Mouse (Mus musculus) limb, embryonic 14.5 days (tissue): ENCODE data around the gene Taco1. TPM values are rescaled to one million over a fixed set of nuclear protein-coding genes. Genes with fewer than 3 reads are reported as not detected.

Experiments
- ATAC-seq: fragments of 200-750 bp; cut with Nextera tagmentation; 2 replicates; pipeline ENCODE4 v1.8.0; 2017; ENCODE audit warnings: low read depth, moderate number of reproducible peaks, moderate TSS enrichment; ENCODE audit not compliant: low FRiP score
- DNase-seq: peaks from one replicate; pipeline ENCODE4 v3.0.0-alpha.2; 2015; ENCODE audit warnings: low spot score
- H3K27ac ChIP-seq: fragments of 300-500 bp; sonication (generic); replicated peaks from 2 replicates; pipeline ENCODE4 v1.5.1; 2014; ENCODE audit warnings: low read depth, mild to moderate bottlenecking, low read length, moderate library complexity, mixed read lengths
- H3K27me3 ChIP-seq: fragments of 300-500 bp; sonication (generic); 2 replicates; pipeline ENCODE4 v1.6.1; 2014; ENCODE audit warnings: low read length, mixed read lengths; ENCODE audit not compliant: control insufficient read depth, insufficient read depth
- H3K36me3 ChIP-seq: fragments of 300-500 bp; sonication (generic); 2 replicates; pipeline ENCODE4 v1.6.1; 2014; ENCODE audit warnings: mild to moderate bottlenecking, low read length, moderate library complexity, mixed read lengths; ENCODE audit not compliant: control insufficient read depth, insufficient read depth
- H3K4me1 ChIP-seq: fragments of 300-500 bp; sonication (generic); 2 replicates; pipeline ENCODE4 v1.6.1; 2014; ENCODE audit warnings: antibody characterized with exemption, low read length, mixed read lengths; ENCODE audit not compliant: control insufficient read depth, insufficient read depth
- H3K4me2 ChIP-seq: fragments of 300-500 bp; sonication (generic); replicated peaks from 2 replicates; pipeline ENCODE4 v1.6.1; 2014; ENCODE audit warnings: low read depth, mild to moderate bottlenecking, low read length, moderate library complexity; ENCODE audit not compliant: severe bottlenecking
- H3K4me3 ChIP-seq: fragments of 300-500 bp; sonication (generic); replicated peaks from 2 replicates; pipeline ENCODE4 v1.5.1; 2014; ENCODE audit warnings: low read length
- H3K9ac ChIP-seq: fragments of 300-500 bp; sonication (generic); 2 replicates; pipeline ENCODE4 v1.6.1; 2014; ENCODE audit warnings: mild to moderate bottlenecking, low read depth, low read length, moderate library complexity; ENCODE audit not compliant: severe bottlenecking
- H3K9me3 ChIP-seq: fragments of 300-500 bp; sonication (generic); 2 replicates; pipeline ENCODE4 v1.6.1; 2016; ENCODE audit warnings: low read length; ENCODE audit not compliant: control insufficient read depth
- POLR2A ChIP-seq: fragments of 200-500 bp; IDR thresholded peaks from 2 replicates; pipeline ENCODE4 v1.8.0; 2012; ENCODE audit warnings: inconsistent platforms, mild to moderate bottlenecking, moderate library complexity, borderline replicate concordance; ENCODE audit not compliant: insufficient read depth, insufficient read length; ENCODE audit errors: extremely low read depth
- WGBS: fragments of 180-500 bp; shearing (Covaris S2); extraction: QIAGEN DNeasy Blood & Tissue Kit; methylation state at CpG from one replicate; pipeline ENCODE4 v1.1.7; 2014; 5-methylcytosine and 5-hydroxymethylcytosine counted together
- polyA plus RNA-seq, 2 experiments: library from polyadenylated mRNA; depleted of rRNA in 1 of 2; stranded (reverse) in 1 of 2; unstranded in 1 of 2; fragments of >200 nt; fragmentation: Nextera tagmentation in 1 of 2; extraction: Ambion mirVana in 1 of 2; gene quantifications; 2 replicates each; pipeline versions ENCODE4 v1.2.1 to v1.2.3; 2012 to 2014

Gene Taco1
- polyA plus RNA-seq, 2 experiments, result 7.4 to 14.5 TPM

GRCm38 (mm10) chr11:106054600-106054999 is 11.3 kb upstream of the Taco1 start:
- H3K4me1 ChIP-seq, result no peaks in the 10 kb centered on the region
- DNase-seq, result no peak
- over 99% methylated on average over 8 of the region's 8 CpGs for WGBS
- H3K36me3 ChIP-seq, result peaks cover 90% of the 10 kb centered on the region
- H3K4me3 ChIP-seq, result no peak overlapping the region
- no peak for ATAC-seq
- no peak overlapping the region for H3K27ac ChIP-seq
- no peaks in the 10 kb centered on the region for H3K9me3 ChIP-seq
- no peak for TF ChIP-seq POLR2A
- H3K9ac ChIP-seq, result no peak overlapping the region
- H3K4me2 ChIP-seq, result no peak overlapping the region
- H3K27me3 ChIP-seq, result no peaks in the 10 kb centered on the region

GRCm38 (mm10) chr11:106055341-106055740 is 10.5 kb upstream of the Taco1 start:
- WGBS, result 85% methylated on average over 6 of the region's 6 CpGs
- DNase-seq (no peak), ATAC-seq (no peak)
- no peak overlapping the region for H3K4me2 ChIP-seq
- H3K27me3 ChIP-seq, result no peaks in the 10 kb centered on the region
- H3K9me3 ChIP-seq, result no peaks in the 10 kb centered on the region
- H3K4me1 ChIP-seq, result no peaks in the 10 kb centered on the region
- no peak overlapping the region for H3K9ac ChIP-seq
- peaks cover 91% of the 10 kb centered on the region for H3K36me3 ChIP-seq
- no peak for TF ChIP-seq POLR2A
- no peak overlapping the region for H3K4me3 ChIP-seq
- no peak overlapping the region for H3K27ac ChIP-seq

GRCm38 (mm10) chr11:106056819-106057491 is 8.9 kb upstream of the Taco1 start:
- H3K9ac ChIP-seq, result no peak overlapping the region
- no peak for TF ChIP-seq POLR2A
- no peaks in the 10 kb centered on the region for H3K27me3 ChIP-seq
- DNase-seq (no peak), ATAC-seq (no peak)
- H3K4me2 ChIP-seq, result no peak overlapping the region
- no peak overlapping the region for H3K27ac ChIP-seq
- WGBS, result 87% methylated on average over 8 of the region's 8 CpGs
- H3K36me3 ChIP-seq, result peaks cover 78% of the 10 kb centered on the region
- no peak overlapping the region for H3K4me3 ChIP-seq
- H3K4me1 ChIP-seq, result no peaks in the 10 kb centered on the region
- H3K9me3 ChIP-seq, result no peaks in the 10 kb centered on the region

GRCm38 (mm10) chr11:106058020-106058419 is 7.8 kb upstream of the Taco1 start:
- no peak overlapping the region for H3K27ac ChIP-seq
- no peak overlapping the region for H3K4me3 ChIP-seq
- TF ChIP-seq POLR2A, result no peak
- no peak overlapping the region for H3K9ac ChIP-seq
- peaks cover 68% of the 10 kb centered on the region for H3K36me3 ChIP-seq
- no peak for DNase-seq
- H3K4me2 ChIP-seq, result no peak overlapping the region
- ATAC-seq, result no peak
- no peaks in the 10 kb centered on the region for H3K4me1 ChIP-seq
- H3K27me3 ChIP-seq, result no peaks in the 10 kb centered on the region
- WGBS, result 83% methylated on average over 8 of the region's 8 CpGs
- H3K9me3 ChIP-seq, result no peaks in the 10 kb centered on the region

GRCm38 (mm10) chr11:106060549-106060948 is 5.3 kb upstream of the Taco1 start:
- no peak overlapping the region for H3K4me2 ChIP-seq
- no peaks in the 10 kb centered on the region for H3K27me3 ChIP-seq
- no peak overlapping the region for H3K9ac ChIP-seq
- ATAC-seq (no peak), DNase-seq (no peak)
- no peaks in the 10 kb centered on the region for H3K9me3 ChIP-seq
- H3K4me3 ChIP-seq, result no peak overlapping the region
- no peak for TF ChIP-seq POLR2A
- no peak overlapping the region for H3K27ac ChIP-seq
- H3K4me1 ChIP-seq, result no peaks in the 10 kb centered on the region
- 93% methylated on average over 1 of the region's 1 CpGs for WGBS
- peaks cover 42% of the 10 kb centered on the region for H3K36me3 ChIP-seq
